Mouse (Mus musculus) lung, embryonic 16.5 days (tissue): ENCODE data around the gene Tmem150c. TPM values are rescaled to one million over a fixed set of nuclear protein-coding genes. Genes with fewer than 3 reads are reported as not detected.
A peak's percentile ranks its signal among the peaks of the same experiment; 100 is the strongest.

ENCODE experiments used
- ATAC-seq: fragments of 200-750 bp; cut with Nextera tagmentation; 2 replicates; pipeline ENCODE4 v1.8.0; 2017; ENCODE audit warnings: low read depth, mild to moderate bottlenecking, moderate library complexity
- H3K27ac ChIP-seq: fragments of 300-500 bp; sonication (generic); 2 replicates; pipeline ENCODE4 v1.5.1; 2014; ENCODE audit warnings: mild to moderate bottlenecking, control low read depth, low read length
- H3K27me3 ChIP-seq: fragments of 300-500 bp; sonication (generic); 2 replicates; pipeline ENCODE4 v1.6.1; 2014; ENCODE audit warnings: low read depth, low read length, mixed read lengths; ENCODE audit not compliant: control insufficient read depth, insufficient read depth
- H3K36me3 ChIP-seq: fragments of 300-500 bp; sonication (generic); 2 replicates; pipeline ENCODE4 v1.6.1; 2014; ENCODE audit warnings: low read length; ENCODE audit not compliant: control insufficient read depth, insufficient read depth
- H3K4me1 ChIP-seq: fragments of 300-500 bp; sonication (generic); replicated peaks from 2 replicates; pipeline ENCODE4 v1.6.1; 2014; ENCODE audit warnings: low read length, mixed read lengths; ENCODE audit not compliant: control insufficient read depth, insufficient read depth
- H3K4me2 ChIP-seq: fragments of 300-500 bp; sonication (generic); 2 replicates; pipeline ENCODE4 v1.6.1; 2014; ENCODE audit warnings: low read depth, low read length, control low read depth
- H3K4me3 ChIP-seq: fragments of 300-500 bp; sonication (generic); 2 replicates; pipeline ENCODE4 v1.5.1; 2014; ENCODE audit warnings: mild to moderate bottlenecking, low read length, control low read depth
- H3K9ac ChIP-seq: fragments of 300-500 bp; sonication (generic); 2 replicates; pipeline ENCODE4 v1.6.1; 2014; ENCODE audit warnings: low read length, control low read depth
- H3K9me3 ChIP-seq: fragments of 300-500 bp; sonication (generic); 2 replicates; pipeline ENCODE4 v1.6.1; 2016; ENCODE audit warnings: low read length; ENCODE audit not compliant: control insufficient read depth
- WGBS: fragments of 180-500 bp; shearing (Covaris S2); extraction: QIAGEN DNeasy Blood & Tissue Kit; methylation state at CpG from one replicate; pipeline ENCODE4 v1.1.7; 2014; 5-methylcytosine and 5-hydroxymethylcytosine counted together
- polyA plus RNA-seq: library from polyadenylated mRNA; unstranded; fragments of >200 nt; fragmentation: Nextera tagmentation; extraction: Ambion mirVana; gene quantifications from 2 replicates; pipeline ENCODE4 v1.2.1, GENCODE M21; 2015

The Tmem150c gene
- 9.4 and 10.1 TPM in 2 replicates for polyA plus RNA-seq

- peak within 1 kb of the TSS; percentile 99 for H3K4me2 ChIP-seq
- peaks cover 14% of the 10 kb centered on the region for H3K27me3 ChIP-seq
- no peaks in the 10 kb centered on the region for H3K36me3 ChIP-seq
- peaks cover 3% of the 10 kb centered on the region for H3K4me1 ChIP-seq
- 14% methylated on average over 6 of the region's 6 CpGs for whole genome bisulfite sequencing
- H3K27ac ChIP-seq, result no peak within 1 kb of the TSS
- H3K4me3 ChIP-seq, result peak within 1 kb of the TSS; percentile 73
- H3K9ac ChIP-seq, result peak within 1 kb of the TSS; percentile 75
- no peak for ATAC-seq
- no peaks in the 10 kb centered on the region for H3K9me3 ChIP-seq
Observed at GRCm38 (mm10) chr5:100159638-100159973, at the start of gene Tmem150c. Gene Tmem150c, minus strand, starts transcription at chr5:100159808.

- Histone ChIP-seq H3K9ac (no peak overlapping the region), H3K4me3 (no peak overlapping the region), H3K27ac (no peak overlapping the region), H3K4me1 (no peaks in the 10 kb centered on the region), H3K9me3 (no peaks in the 10 kb centered on the region), H3K27me3 (no peaks in the 10 kb centered on the region), H3K36me3 (no peaks in the 10 kb centered on the region), H3K4me2 (no peak overlapping the region)
- peak; percentile 32; the same call in 1 of the 2 replicates for ATAC-seq
- WGBS, result 53% methylated on average over 7 of the region's 7 CpGs
Observed at GRCm38 (mm10) chr5:100209093-100209492, 49.5 kb upstream of the Tmem150c start.

GRCm38 (mm10) chr5:100206675-100207074 lies 47.1 kb upstream of the Tmem150c start:
- H3K4me1 ChIP-seq, result no peaks in the 10 kb centered on the region
- H3K27me3 ChIP-seq, result no peaks in the 10 kb centered on the region
- no peaks in the 10 kb centered on the region for H3K9me3 ChIP-seq
- WGBS, result 38% methylated on average over 6 of the region's 6 CpGs
- no peak overlapping the region for H3K4me2 ChIP-seq
- 0 out of 2 replicates have a peak, but pooled peaks have one; percentile 34 for ATAC-seq
- H3K4me3 ChIP-seq, result no peak overlapping the region
- H3K9ac ChIP-seq, result no peak overlapping the region
- no peak overlapping the region for H3K27ac ChIP-seq
- no peaks in the 10 kb centered on the region for H3K36me3 ChIP-seq

GRCm38 (mm10) chr5:100205519-100206189 lies 46.0 kb upstream of the Tmem150c start:
- 75% methylated on average over 9 of the region's 9 CpGs for WGBS
- ATAC-seq, result no peak
- no peak overlapping the region for H3K4me3 ChIP-seq
- no peaks in the 10 kb centered on the region for H3K36me3 ChIP-seq
- H3K4me1 ChIP-seq, result no peaks in the 10 kb centered on the region
- H3K27ac ChIP-seq, result no peak overlapping the region
- H3K9me3 ChIP-seq, result no peaks in the 10 kb centered on the region
- H3K27me3 ChIP-seq, result no peaks in the 10 kb centered on the region
- no peak overlapping the region for H3K9ac ChIP-seq
- H3K4me2 ChIP-seq, result no peak overlapping the region

GRCm38 (mm10) chr5:100200805-100201204 lies 41.2 kb upstream of the Tmem150c start:
- Histone ChIP-seq H3K4me1 (peaks cover 3% of the 10 kb centered on the region), H3K27ac (no peak overlapping the region), H3K9ac (no peak overlapping the region), H3K36me3 (no peaks in the 10 kb centered on the region), H3K4me2 (no peak overlapping the region), H3K4me3 (no peak overlapping the region), H3K9me3 (no peaks in the 10 kb centered on the region), H3K27me3 (no peaks in the 10 kb centered on the region)
- ATAC-seq, result no peak
- 55% methylated on average over 5 of the region's 5 CpGs for WGBS

GRCm38 (mm10) chr5:100200296-100200695 lies 40.7 kb upstream of the Tmem150c start:
- Histone ChIP-seq H3K27ac (no peak overlapping the region), H3K9ac (no peak overlapping the region), H3K36me3 (no peaks in the 10 kb centered on the region), H3K9me3 (no peaks in the 10 kb centered on the region), H3K4me2 (no peak overlapping the region), H3K27me3 (no peaks in the 10 kb centered on the region), H3K4me3 (no peak overlapping the region), H3K4me1 (peaks cover 3% of the 10 kb centered on the region)
- 70% methylated on average over 5 of the region's 5 CpGs for WGBS
- ATAC-seq, result no peak

GRCm38 (mm10) chr5:100199092-100199853 lies 39.7 kb upstream of the Tmem150c start:
- Histone ChIP-seq H3K36me3 (no peaks in the 10 kb centered on the region), H3K9ac (no peak overlapping the region), H3K4me2 (no peak overlapping the region), H3K4me3 (no peak overlapping the region), H3K27ac (no peak overlapping the region), H3K27me3 (no peaks in the 10 kb centered on the region), H3K4me1 (peaks cover 3% of the 10 kb centered on the region), H3K9me3 (no peaks in the 10 kb centered on the region)
- 66% methylated on average over 7 of the region's 7 CpGs for WGBS
- no peak for ATAC-seq

- Histone ChIP-seq H3K4me2 (no peak overlapping the region), H3K27me3 (no peaks in the 10 kb centered on the region), H3K4me1 (peaks cover 3% of the 10 kb centered on the region), H3K36me3 (no peaks in the 10 kb centered on the region), H3K9ac (no peak overlapping the region), H3K9me3 (no peaks in the 10 kb centered on the region), H3K27ac (no peak overlapping the region), H3K4me3 (no peak overlapping the region)
- no peak for ATAC-seq
- WGBS, result 73% methylated on average over 9 of the region's 9 CpGs
Observed at GRCm38 (mm10) chr5:100197476-100197875, 37.9 kb upstream of the Tmem150c start.

- H3K27ac ChIP-seq, result no peak overlapping the region
- peak; percentile 36; the same call in 1 of the 2 replicates for ATAC-seq
- H3K9ac ChIP-seq, result no peak overlapping the region
- H3K9me3 ChIP-seq, result no peaks in the 10 kb centered on the region
- H3K4me1 ChIP-seq, result peaks cover 3% of the 10 kb centered on the region
- no peak overlapping the region for H3K4me2 ChIP-seq
- 31% methylated on average over 15 of the region's 15 CpGs for WGBS
- no peaks in the 10 kb centered on the region for H3K36me3 ChIP-seq
- no peaks in the 10 kb centered on the region for H3K27me3 ChIP-seq
- H3K4me3 ChIP-seq, result no peak overlapping the region
Observed at GRCm38 (mm10) chr5:100196854-100197431, 37.3 kb upstream of the Tmem150c start.
